Mouse (Mus musculus) regulatory T cell (primary cell): ENCODE measurements at regions not wholly inside any gene's neighbourhood (a gene's known extent, or its start where the extent isn't known, plus 50 kb on each side); places are given as distances from the start of the nearest gene placed in this dataset.

ENCODE experiments used
- in situ Hi-C: fragments of 300-600 bp; cut with MboI, MseI; formaldehyde crosslinking; loops from one replicate; pipeline ENCODE4 v1.15.1; 2025; ENCODE audit warnings: high pct_unique_total_duplicates

- in situ Hi-C loops = no loop called here
Measured at GRCm38 (mm10) chr9:115481176-115481575, 171.0 kb upstream of the Stt3b start.

- in situ Hi-C loops = no loop called here
Measured at GRCm38 (mm10) chr9:115483024-115483423, 172.8 kb upstream of the Stt3b start.

GRCm38 (mm10) chr9:115483721-115484120, 173.5 kb upstream of the Stt3b start:
- in situ Hi-C loops = no loop called here

GRCm38 (mm10) chr9:115484408-115484807, 174.2 kb upstream of the Stt3b start:
- in situ Hi-C loops = no loop called here

- in situ Hi-C loops = no loop called here
Measured at GRCm38 (mm10) chr9:115485219-115485618, 175.0 kb upstream of the Stt3b start.

- in situ Hi-C loops = no loop called here
Measured at GRCm38 (mm10) chr9:115487175-115487760, 177.0 kb upstream of the Stt3b start.

GRCm38 (mm10) chr9:115488913-115489809, 178.9 kb upstream of the Stt3b start:
- in situ Hi-C loops = no loop called here

- in situ Hi-C loops = no loop called here
Measured at GRCm38 (mm10) chr9:115492431-115493171, 182.4 kb upstream of the Stt3b start.

GRCm38 (mm10) chr9:115493765-115494164, 183.5 kb upstream of the Stt3b start:
- in situ Hi-C loops = no loop called here

- in situ Hi-C loops = no loop called here
Measured at GRCm38 (mm10) chr9:115499536-115499935, 189.3 kb upstream of the Stt3b start.

- in situ Hi-C loops = no loop called here
Measured at GRCm38 (mm10) chr9:115504789-115505188, 194.6 kb upstream of the Stt3b start.

GRCm38 (mm10) chr9:115507131-115507689, 197.0 kb upstream of the Stt3b start:
- in situ Hi-C loops = no loop called here

GRCm38 (mm10) chr9:115512835-115513629, 202.8 kb upstream of the Stt3b start:
- in situ Hi-C loops = no loop called here

GRCm38 (mm10) chr9:115517903-115518302, 207.7 kb upstream of the Stt3b start:
- in situ Hi-C loops = no loop called here

- in situ Hi-C loops = no loop called here
Measured at GRCm38 (mm10) chr9:115524161-115524560, 213.9 kb upstream of the Stt3b start.

GRCm38 (mm10) chr9:115524591-115524990, 214.4 kb upstream of the Stt3b start:
- in situ Hi-C loops = no loop called here

- in situ Hi-C loops = no loop called here
Measured at GRCm38 (mm10) chr9:115526322-115526721, 216.1 kb upstream of the Stt3b start.

GRCm38 (mm10) chr9:115526981-115527380, 216.8 kb upstream of the Stt3b start:
- in situ Hi-C loops = no loop called here

GRCm38 (mm10) chr9:115534198-115534597, 224.0 kb upstream of the Stt3b start:
- in situ Hi-C loops = no loop called here

GRCm38 (mm10) chr9:115543665-115544064, 233.4 kb upstream of the Stt3b start:
- in situ Hi-C loops = no loop called here

- in situ Hi-C loops = no loop called here
Measured at GRCm38 (mm10) chr9:115545178-115545577, 235.0 kb upstream of the Stt3b start.
